Mouse (Mus musculus): ENCODE measurements around the gene Plcb4. TPM values are rescaled to one million over a fixed set of nuclear protein-coding genes. Genes with fewer than 3 reads are reported as not detected.

The Plcb4 gene
- polyA plus RNA-seq, 1 experiment from 2014 or later = 26.0 TPM

- Histone ChIP-seq H3K9me3 (0 out of 2 replicates have a peak, but pooled peaks cover 5% of the 10 kb centered on the region), H3K9ac (no peak overlapping the region), H3K27ac (replicated peaks) (no peak overlapping the region), H3K4me3 (no peak overlapping the region), H3K4me1 (peaks cover 5% of the 10 kb centered on the region), H3K27me3 (replicated peaks) (no peaks in the 10 kb centered on the region), H3K36me3 (peaks cover 5% of the 10 kb centered on the region), H3K4me2 (no peak overlapping the region)
- no peak for ATAC-seq (ENCODE audit: extremely low read depth, insufficient number of reproducible peaks, low FRiP score, low TSS enrichment)
- WGBS = 82% methylated on average over 4 of the region's 4 CpGs
Observed at GRCm38 (mm10) chr2:135792907-135793306, 134.1 kb downstream of the Plcb4 start.

GRCm38 (mm10) chr2:135796684-135797083, 137.9 kb downstream of the Plcb4 start:
- H3K27me3 ChIP-seq (replicated peaks) = no peaks in the 10 kb centered on the region
- no peak overlapping the region for H3K27ac ChIP-seq (replicated peaks)
- H3K4me3 ChIP-seq = no peak overlapping the region
- no peak overlapping the region for H3K4me2 ChIP-seq
- peaks cover 8% of the 10 kb centered on the region for H3K4me1 ChIP-seq
- 76% methylated on average over 5 of the region's 5 CpGs for WGBS
- 0 out of 2 replicates have a peak, but pooled peaks cover 5% of the 10 kb centered on the region for H3K9me3 ChIP-seq
- H3K9ac ChIP-seq = no peak overlapping the region
- H3K36me3 ChIP-seq = peaks cover 3% of the 10 kb centered on the region
- ATAC-seq (ENCODE audit: extremely low read depth, insufficient number of reproducible peaks, low FRiP score, low TSS enrichment) = no peak

DNA sequence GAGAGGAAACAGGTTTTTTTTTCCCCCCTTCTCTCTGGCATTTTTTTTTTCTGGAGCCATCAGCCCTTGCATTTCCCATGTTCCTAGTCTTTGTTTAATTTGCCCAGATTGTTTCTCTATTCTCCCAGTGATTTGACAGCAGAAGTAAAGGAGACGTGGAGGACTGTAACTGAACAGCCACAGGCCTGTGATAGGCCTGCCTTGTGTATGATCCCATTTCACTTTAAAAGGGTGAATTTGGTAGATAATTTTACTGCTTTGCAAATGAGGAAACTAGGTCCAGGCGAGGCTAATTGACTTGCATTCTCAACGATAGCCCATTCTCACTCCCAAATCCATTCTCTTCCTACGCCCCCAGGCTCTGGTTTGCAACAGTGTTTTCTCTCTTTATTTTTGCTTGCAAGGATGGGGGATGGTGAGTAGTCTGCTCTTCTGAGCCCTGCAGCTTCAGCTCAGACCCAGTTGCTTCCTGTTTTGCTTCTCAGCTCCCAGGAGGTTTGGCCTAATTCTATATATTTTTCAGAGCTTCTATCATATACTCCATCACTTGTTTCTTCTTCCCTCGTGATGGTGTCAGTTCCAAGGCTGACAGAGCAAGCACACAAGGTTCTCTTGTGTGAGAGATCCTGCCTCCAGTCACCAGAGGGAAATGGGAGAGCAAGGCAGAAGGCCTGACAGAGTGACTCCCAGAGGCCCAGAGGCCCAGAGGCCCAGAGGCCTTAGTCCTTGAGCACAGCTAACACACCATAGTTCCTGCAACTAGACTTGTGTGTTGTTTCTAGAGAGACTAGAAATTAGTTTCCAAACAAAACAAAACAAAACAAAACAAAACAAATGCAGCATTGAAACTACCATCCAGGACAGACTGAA, 139.1 kb downstream of the Plcb4 start:
- Histone ChIP-seq H3K9me3 (no peaks in the 10 kb centered on the region), H3K4me2 (no peak overlapping the region), H3K36me3 (no peaks in the 10 kb centered on the region), H3K9ac (peak overlapping the region; percentile 44; the same call in 1 of the 2 replicates), H3K27me3 (replicated peaks) (no peaks in the 10 kb centered on the region), H3K27ac (replicated peaks) (peak overlapping the region; percentile 48; the same call in 1 of the 2 replicates), H3K4me1 (peaks cover 8% of the 10 kb centered on the region), H3K4me3 (no peak overlapping the region)
- 42% methylated on average over 5 of the region's 5 CpGs for WGBS
- no peak for ATAC-seq (ENCODE audit: extremely low read depth, insufficient number of reproducible peaks, low FRiP score, low TSS enrichment)

DNA sequence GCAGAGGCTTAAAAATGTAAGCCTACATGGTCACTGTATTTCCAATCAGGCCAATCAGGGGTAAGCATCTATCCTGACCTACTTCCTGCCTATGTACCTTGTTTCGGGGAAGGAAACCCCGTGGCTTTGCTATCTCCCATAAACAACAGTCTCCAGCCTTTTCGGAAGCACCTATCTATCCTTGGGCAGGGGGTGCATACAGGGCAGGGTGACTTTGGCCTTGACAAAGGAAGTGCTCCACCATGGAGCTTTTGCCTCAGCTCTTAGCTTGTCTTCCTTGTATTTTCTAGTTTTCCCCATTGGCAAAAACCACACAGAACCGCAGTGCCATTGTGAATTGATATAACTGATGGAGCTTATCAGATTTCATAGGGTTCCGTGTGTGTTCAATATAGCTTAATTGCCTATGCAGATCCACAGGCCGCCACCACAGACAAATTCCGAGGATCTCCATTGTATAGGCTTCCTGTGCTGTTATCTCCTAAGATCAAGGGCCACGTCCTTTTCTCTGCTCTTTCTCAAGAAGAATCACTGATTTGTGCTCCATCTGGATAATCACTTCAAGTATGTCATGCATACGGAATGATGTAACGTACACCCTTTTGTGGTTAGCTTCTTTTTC, 140.4 kb downstream of the Plcb4 start:
- H3K4me3 ChIP-seq = no peak overlapping the region
- ATAC-seq (ENCODE audit: extremely low read depth, insufficient number of reproducible peaks, low FRiP score, low TSS enrichment) = no peak
- H3K27me3 ChIP-seq (replicated peaks) = no peaks in the 10 kb centered on the region
- no peaks in the 10 kb centered on the region for H3K36me3 ChIP-seq
- no peak overlapping the region for H3K9ac ChIP-seq
- WGBS = 78% methylated on average over 10 of the region's 10 CpGs
- H3K27ac ChIP-seq (replicated peaks) = no peak overlapping the region
- no peaks in the 10 kb centered on the region for H3K9me3 ChIP-seq
- H3K4me2 ChIP-seq = no peak overlapping the region
- peaks cover 8% of the 10 kb centered on the region for H3K4me1 ChIP-seq

- H3K9me3 ChIP-seq = no peaks in the 10 kb centered on the region
- no peaks in the 10 kb centered on the region for H3K27me3 ChIP-seq (replicated peaks)
- H3K36me3 ChIP-seq = no peaks in the 10 kb centered on the region
- WGBS = 88% methylated on average over 6 of the region's 6 CpGs
- H3K4me2 ChIP-seq = no peak overlapping the region
- no peak for ATAC-seq (ENCODE audit: extremely low read depth, insufficient number of reproducible peaks, low FRiP score, low TSS enrichment)
- H3K4me3 ChIP-seq = no peak overlapping the region
- H3K9ac ChIP-seq = no peak overlapping the region
- no peak overlapping the region for H3K27ac ChIP-seq (replicated peaks)
- H3K4me1 ChIP-seq = peaks cover 8% of the 10 kb centered on the region
Observed at GRCm38 (mm10) chr2:135800385-135800784, 141.6 kb downstream of the Plcb4 start.

GRCm38 (mm10) chr2:135802878-135803450, 144.2 kb downstream of the Plcb4 start:
- Histone ChIP-seq H3K27ac (replicated peaks) (no peak overlapping the region), H3K27me3 (replicated peaks) (no peaks in the 10 kb centered on the region), H3K4me2 (no peak overlapping the region), H3K4me3 (no peak overlapping the region), H3K36me3 (no peaks in the 10 kb centered on the region), H3K9ac (no peak overlapping the region), H3K9me3 (no peaks in the 10 kb centered on the region), H3K4me1 (peaks cover 12% of the 10 kb centered on the region)
- 87% methylated on average over 9 of the region's 9 CpGs for WGBS
- no peak for ATAC-seq (ENCODE audit: extremely low read depth, insufficient number of reproducible peaks, low FRiP score, low TSS enrichment)

DNA sequence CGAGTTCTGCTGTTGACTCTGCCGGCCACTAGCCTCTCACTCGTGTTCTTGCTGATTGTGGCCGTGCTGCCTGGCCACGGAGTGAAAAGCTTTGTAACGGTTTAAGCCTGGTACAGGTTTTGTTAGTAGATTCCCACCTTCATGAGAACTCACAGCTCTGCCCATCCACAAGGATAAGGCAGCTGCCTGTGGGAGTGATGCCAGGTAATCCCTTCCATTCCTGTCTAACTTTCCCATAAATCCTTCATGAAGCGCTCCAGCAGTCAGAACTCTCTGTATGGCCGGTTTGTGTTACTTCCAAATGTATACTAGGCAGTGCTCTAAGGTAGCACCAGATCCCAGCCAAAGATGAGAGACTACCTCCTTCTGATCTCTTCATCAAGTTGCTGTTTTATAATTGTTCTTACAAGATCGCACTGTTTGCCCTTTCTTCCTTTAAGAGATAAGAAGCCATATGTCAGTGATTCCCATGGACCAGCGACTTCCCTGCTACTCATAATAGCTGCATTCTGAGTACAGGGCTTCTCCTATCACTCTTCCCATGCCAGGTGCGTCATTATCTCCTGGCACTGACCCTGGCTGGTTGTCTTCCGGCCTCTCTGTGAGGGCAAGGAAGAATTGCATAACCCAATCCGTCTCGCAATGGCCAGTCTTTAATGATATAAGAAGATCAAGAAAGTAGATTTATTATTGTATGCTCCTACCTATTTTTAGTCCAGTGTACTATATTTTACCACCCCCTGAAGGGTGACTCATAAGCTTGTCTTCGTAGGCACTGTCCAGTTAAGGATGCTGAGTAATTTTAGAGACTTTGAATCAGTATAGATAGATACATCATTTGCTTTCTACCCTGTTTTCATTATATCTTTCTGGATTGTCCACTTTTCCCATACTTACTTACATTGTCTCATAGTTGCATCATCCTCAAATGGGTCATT, 147.2 kb downstream of the Plcb4 start:
- H3K36me3 ChIP-seq = no peaks in the 10 kb centered on the region
- WGBS = 63% methylated on average over 15 of the region's 15 CpGs
- H3K27ac ChIP-seq (replicated peaks) = no peak overlapping the region
- H3K4me1 ChIP-seq = peaks cover 13% of the 10 kb centered on the region
- H3K4me2 ChIP-seq = no peak overlapping the region
- ATAC-seq (ENCODE audit: extremely low read depth, insufficient number of reproducible peaks, low FRiP score, low TSS enrichment) = no peak
- H3K27me3 ChIP-seq (replicated peaks) = no peaks in the 10 kb centered on the region
- no peak overlapping the region for H3K4me3 ChIP-seq
- H3K9me3 ChIP-seq = no peaks in the 10 kb centered on the region
- H3K9ac ChIP-seq = no peak overlapping the region

- Histone ChIP-seq H3K4me2 (no peak overlapping the region), H3K27me3 (replicated peaks) (no peaks in the 10 kb centered on the region), H3K27ac (replicated peaks) (no peak overlapping the region), H3K36me3 (no peaks in the 10 kb centered on the region), H3K4me3 (no peak overlapping the region), H3K9ac (no peak overlapping the region), H3K9me3 (no peaks in the 10 kb centered on the region), H3K4me1 (peaks cover 19% of the 10 kb centered on the region)
- no peak for ATAC-seq (ENCODE audit: extremely low read depth, insufficient number of reproducible peaks, low FRiP score, low TSS enrichment)
- 67% methylated on average over 4 of the region's 4 CpGs for whole genome bisulfite sequencing
Observed at GRCm38 (mm10) chr2:135808342-135808741, 149.5 kb downstream of the Plcb4 start.

- H3K4me1 ChIP-seq = peaks cover 15% of the 10 kb centered on the region
- H3K9ac ChIP-seq = no peak overlapping the region
- H3K9me3 ChIP-seq = 0 out of 2 replicates have a peak, but pooled peaks cover 3% of the 10 kb centered on the region
- H3K27ac ChIP-seq (replicated peaks) = 0 out of 2 replicates have a peak overlapping the region, but pooled peaks have one; percentile 9
- H3K27me3 ChIP-seq (replicated peaks) = no peaks in the 10 kb centered on the region
- no peak for ATAC-seq (ENCODE audit: extremely low read depth, insufficient number of reproducible peaks, low FRiP score, low TSS enrichment)
- H3K36me3 ChIP-seq = peaks cover 9% of the 10 kb centered on the region
- 47% methylated on average over 6 of the region's 6 CpGs for WGBS
- H3K4me3 ChIP-seq = no peak overlapping the region
- no peak overlapping the region for H3K4me2 ChIP-seq
Observed at GRCm38 (mm10) chr2:135810841-135811240, 152.0 kb downstream of the Plcb4 start.

DNA sequence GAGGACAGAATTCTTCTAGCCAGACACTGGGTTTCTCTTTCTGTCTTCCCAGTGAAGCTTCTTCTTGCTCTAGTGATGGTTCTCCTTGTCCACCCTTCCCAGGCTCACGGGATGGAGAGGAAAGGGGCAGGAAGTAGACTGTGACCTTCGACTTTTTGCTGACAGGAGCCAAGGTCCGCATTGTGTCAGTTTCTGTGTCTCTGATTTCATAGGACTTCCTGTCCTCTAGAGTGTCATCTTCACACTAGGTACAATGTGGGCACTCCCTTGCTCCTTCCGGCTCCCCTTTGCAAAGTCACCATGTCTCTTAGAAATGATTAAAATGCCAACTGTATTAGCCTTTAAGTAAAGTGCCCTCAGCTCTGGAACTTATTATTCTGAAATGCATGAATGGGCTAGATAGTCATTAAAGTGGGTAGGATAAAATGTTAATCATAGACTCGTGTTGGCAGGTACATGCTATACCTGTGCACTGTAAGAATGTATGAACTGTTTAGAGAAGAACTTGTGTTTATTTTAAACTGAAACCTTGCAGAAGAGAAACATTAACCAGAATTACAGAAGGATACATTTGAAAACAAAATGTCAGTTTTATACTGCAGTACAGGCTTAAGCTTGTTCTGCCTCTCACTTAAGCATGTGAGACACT, 152.8 kb downstream of the Plcb4 start:
- Histone ChIP-seq H3K4me3 (no peak overlapping the region), H3K36me3 (peaks cover 9% of the 10 kb centered on the region), H3K27ac (replicated peaks) (no peak overlapping the region), H3K27me3 (replicated peaks) (no peaks in the 10 kb centered on the region), H3K9me3 (0 out of 2 replicates have a peak, but pooled peaks cover 3% of the 10 kb centered on the region), H3K4me1 (peaks cover 11% of the 10 kb centered on the region), H3K4me2 (no peak overlapping the region), H3K9ac (no peak overlapping the region)
- WGBS = 54% methylated on average over 5 of the region's 5 CpGs
- no peak for ATAC-seq (ENCODE audit: extremely low read depth, insufficient number of reproducible peaks, low FRiP score, low TSS enrichment)
